Mouse (Mus musculus) T-helper 17 cell (primary cell): ENCODE measurements around the gene Abcb6.

Source experiments
- in situ Hi-C, 2 experiments: fragments of 300-600 bp; cut with MboI, MseI; formaldehyde crosslinking; loops; 1 replicate in 1 of 2; 2 replicates in 1 of 2; pipeline ENCODE4 v1.15.1; 2025; ENCODE audit warnings: high pct_unique_total_duplicates in 2 of 2

Abcb6 gene

DNA sequence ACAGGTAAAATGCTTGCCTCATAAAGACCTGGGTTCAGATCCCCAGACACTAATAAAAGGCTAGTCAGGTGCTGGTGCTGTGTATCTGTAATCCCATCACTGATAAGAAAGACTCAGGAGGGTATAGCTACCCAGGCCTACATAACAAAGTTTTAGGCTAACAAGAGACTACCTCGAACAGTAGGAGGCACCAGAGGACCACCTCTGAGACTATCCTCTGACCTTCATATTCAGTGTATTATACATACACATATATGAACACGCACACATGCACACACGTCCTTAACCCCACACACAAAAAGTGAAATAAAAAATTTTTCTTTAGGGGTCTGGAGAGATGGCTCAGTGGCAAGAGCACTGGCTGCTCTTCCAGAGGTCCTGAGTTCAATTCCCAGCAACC, 58.0 kb downstream of the Abcb6 start:
- in situ Hi-C loops, result loop anchor here (5.0 to 10.0 kb wide), 8 partner anchors 70 to 867 kb away; partner anchors contain the start of genes Cryba2 (in 2 of the 2), Cdk5r2 (in 1 of the 2), Cyp27a1 (in 1 of the 2) and Glb1l (in 1 of the 2)
